Comparison of ENCODE assay signal across 15 mouse cellular contexts in genomic region chr1:191085597-191085996, GRCm38 (mm10). TPM values are rescaled to one million over a fixed set of nuclear protein-coding genes. Genes with fewer than 3 reads are reported as not detected.
A peak's percentile ranks its signal among the peaks of the same experiment; 100 is the strongest.
DNase-seq lines count a peak whose midpoint lies in the region; ATAC-seq lines count a peak whose summit lies in the region.
"Had no signal": no experiment of that assay in that cellular context is flagged by ENCODE, and none has a peak within 500 bp of the region (broad histone marks: within the 10 kb centered on the region; RNA-seq: fewer than 3 reads in every experiment).

No protein-coding gene starts in this region.

- peaks cover 51% of the 10 kb centered on the region for H3K36me3 ChIP-seq in heart, embryonic 10.5 days
- peaks cover 21% of the 10 kb centered on the region for H3K36me3 ChIP-seq in liver, embryonic 11.5 days (ENCODE audit: control insufficient read depth, insufficient read depth, low read length)
- no peaks in the 10 kb centered on the region for H3K36me3 ChIP-seq in macrophage (ENCODE audit: inconsistent target)
- H3K36me3 ChIP-seq in midbrain, embryonic 11.5 days (ENCODE audit: control insufficient read depth, insufficient read depth, low read length), result peaks cover 20% of the 10 kb centered on the region; the same call in 1 of the 2 replicates

- no peak overlapping the region for H3K27ac ChIP-seq in heart, embryonic 10.5 days
- H3K27ac ChIP-seq in liver, embryonic 11.5 days (ENCODE audit: low read depth, low read length), result no peak overlapping the region
- peak overlapping the region; percentile 89 for H3K27ac ChIP-seq in macrophage
- no peak overlapping the region for H3K27ac ChIP-seq in midbrain, embryonic 11.5 days (ENCODE audit: low read depth, low read length)

- no peaks in the 10 kb centered on the region for H3K27me3 ChIP-seq in heart, embryonic 10.5 days (ENCODE audit: insufficient read depth, poor library complexity, severe bottlenecking)
- no peaks in the 10 kb centered on the region for H3K27me3 ChIP-seq in liver, embryonic 11.5 days (replicated peaks; ENCODE audit: control insufficient read depth, insufficient read depth, low read length)
- H3K27me3 ChIP-seq in midbrain, embryonic 11.5 days (ENCODE audit: control insufficient read depth, insufficient read depth, low read length), result no peaks in the 10 kb centered on the region
- H3K27me3 ChIP-seq: lung, embryonic 15.5 days had no signal

- no peak overlapping the region for H3K4me2 ChIP-seq in liver, embryonic 11.5 days
- no peak overlapping the region for H3K4me2 ChIP-seq in midbrain, embryonic 11.5 days
- H3K4me2 ChIP-seq: lung, embryonic 15.5 days had no signal

- whole genome bisulfite sequencing in heart, embryonic 10.5 days, result 85% methylated on average over 12 of the region's 12 CpGs
- WGBS in liver, embryonic 11.5 days, result 64% methylated on average over 12 of the region's 12 CpGs
- WGBS in macrophage (ENCODE audit: missing documents), result 4% methylated on average over 12 of the region's 12 CpGs
- 84% methylated on average over 12 of the region's 12 CpGs for WGBS in midbrain, embryonic 11.5 days

- H3K4me3 ChIP-seq in heart, embryonic 10.5 days, result no peak overlapping the region
- no peak overlapping the region for H3K4me3 ChIP-seq in liver, embryonic 11.5 days (ENCODE audit: low read depth, low read length)
- no peak overlapping the region for H3K4me3 ChIP-seq in macrophage (ENCODE audit: inconsistent target)
- H3K4me3 ChIP-seq in midbrain, embryonic 11.5 days (ENCODE audit: low read depth, low read length), result no peak overlapping the region
- H3K4me3 ChIP-seq: lung, embryonic 15.5 days had no signal

- peak; percentile 94 for DNase-seq in heart, adult 11 months
- DNase-seq in heart, embryonic 10.5 days (ENCODE audit: low spot score), result no peak
- DNase-seq in MEL-GATA-1-ER (ENCODE audit: extremely low read depth, low read depth), result peak; percentile 36
- DNase-seq in liver, embryonic 11.5 days (ENCODE audit: low spot score), result no peak
- DNase-seq in midbrain, embryonic 11.5 days (ENCODE audit: low spot score, missing footprints), result no peak
- DNase-seq in frontal cortex, postnatal 25 days (ENCODE audit: low spot score in 2 of 2), result no peak
- no peak for DNase-seq in heart, adult 8-10 months (ENCODE audit: low spot score)
- DNase-seq: cerebellum, adult 11-12 months had no signal

- no peaks in the 10 kb centered on the region for H3K9me3 ChIP-seq in heart, embryonic 10.5 days
- no peaks in the 10 kb centered on the region for H3K9me3 ChIP-seq in liver, embryonic 11.5 days (ENCODE audit: control insufficient read depth, low read length)
- no peaks in the 10 kb centered on the region for H3K9me3 ChIP-seq in midbrain, embryonic 11.5 days (ENCODE audit: control insufficient read depth, low read length)
- H3K9me3 ChIP-seq: lung, embryonic 15.5 days had no signal

- ATAC-seq in liver, embryonic 11.5 days (replicated peaks; ENCODE audit: low FRiP score), result 0 out of 2 replicates have a peak, but pooled peaks have one; percentile 10
- no peak for ATAC-seq in midbrain, embryonic 11.5 days (ENCODE audit: low FRiP score)
- ATAC-seq: inflammation-experienced regulatory T-cells, adult 6 months had no signal

- H3K9ac ChIP-seq in liver, embryonic 11.5 days (ENCODE audit: low read depth, low read length), result no peak overlapping the region
- no peak overlapping the region for H3K9ac ChIP-seq in midbrain, embryonic 11.5 days (ENCODE audit: low read length)
- H3K9ac ChIP-seq: lung, embryonic 15.5 days had no signal

- no peaks in the 10 kb centered on the region for H3K79me2 ChIP-seq in macrophage (ENCODE audit: inconsistent target)

- H3K4me1 ChIP-seq in heart, embryonic 10.5 days, result peaks cover 8% of the 10 kb centered on the region; the same call in 1 of the 2 replicates
- H3K4me1 ChIP-seq in liver, embryonic 11.5 days (replicated peaks; ENCODE audit: control insufficient read depth, insufficient read depth, low read length), result 0 out of 2 replicates have a peak, but pooled peaks cover 5% of the 10 kb centered on the region
- H3K4me1 ChIP-seq in midbrain, embryonic 11.5 days (ENCODE audit: control insufficient read depth, insufficient read depth, low read length), result no peaks in the 10 kb centered on the region

RNA-seq across cellular contexts. Expression of gene Batf3, which starts 12.1 kb away (rescaled TPM):
- 4.8 and 7.9 TPM in 2 replicates for polyA plus RNA-seq in heart, embryonic 10.5 days (2016; fragmentation: Nextera tagmentation; extraction: Ambion mirVana)
- polyA plus RNA-seq in liver, embryonic 11.5 days (2014; fragmentation: Nextera tagmentation; extraction: Ambion mirVana), result 5.7 and 6.0 TPM in 2 replicates
- total RNA-seq in macrophage (2018; cell fraction: chromatin; rRNA removed), result 10 to 100 TPM in 21 of 26 experiments, 1 to 10 TPM in 5; 7.1 to 32.2 (median 14.5) TPM
- 10 to 100 TPM in 1 of 26 experiments, 1 to 10 TPM in 25; 2.7 to 10.8 (median 5.2) TPM for total RNA-seq in macrophage (2018; cell fraction: cytosol; rRNA removed)
- total RNA-seq in macrophage (2018; cell fraction: nucleus; rRNA removed), result 10 to 100 TPM in 21 of 26 experiments, 1 to 10 TPM in 5; 4.0 to 27.0 (median 12.2) TPM
- polyA plus RNA-seq in macrophage (2018), result 3.0 to 7.3 TPM (median 5.6 TPM) in 3 replicates
- 2.9 and 3.5 TPM in 2 replicates for polyA plus RNA-seq in midbrain, embryonic 11.5 days (2014; fragmentation: Nextera tagmentation; extraction: Ambion mirVana)
- total RNA-seq in heart, adult 8-10 months (2022), result under 1 TPM in 3 of 4 experiments, not detected in 1; 0.49 to 0.75 (median 0.69) TPM
- total RNA-seq: gastrocnemius, adult 18-20 months had no signal

RNA-seq across cellular contexts. Expression of gene Nsl1, which starts 22.8 kb away (rescaled TPM):
- polyA plus RNA-seq in heart, embryonic 10.5 days (2016; fragmentation: Nextera tagmentation; extraction: Ambion mirVana), result 20.6 and 21.8 TPM in 2 replicates
- 27.7 and 30.7 TPM in 2 replicates for polyA plus RNA-seq in liver, embryonic 11.5 days (2014; fragmentation: Nextera tagmentation; extraction: Ambion mirVana)
- total RNA-seq in macrophage (2018; cell fraction: chromatin; rRNA removed), result 10 to 100 TPM in 1 of 26 experiments, 1 to 10 TPM in 24, under 1 TPM in 1; 0.87 to 10.3 (median 4.8) TPM
- total RNA-seq in macrophage (2018; cell fraction: cytosol; rRNA removed), result 1 to 10 TPM in 21 of 26 experiments, under 1 TPM in 5; 0.52 to 3.7 (median 1.5) TPM
- 10 to 100 TPM in 1 of 26 experiments, 1 to 10 TPM in 23, under 1 TPM in 2; 0.81 to 13.5 (median 3.0) TPM for total RNA-seq in macrophage (2018; cell fraction: nucleus; rRNA removed)
- polyA plus RNA-seq in macrophage (2018), result 1.1 to 7.5 TPM (median 2.4 TPM) in 3 replicates
- 21.9 and 22.8 TPM in 2 replicates for polyA plus RNA-seq in midbrain, embryonic 11.5 days (2014; fragmentation: Nextera tagmentation; extraction: Ambion mirVana)
- total RNA-seq in heart, adult 8-10 months (2022), result under 1 TPM; 0.19 to 0.79 (median 0.34) TPM

RNA-seq across cellular contexts. Expression of gene Tatdn3, which starts 22.9 kb away (rescaled TPM):
- polyA plus RNA-seq in heart, embryonic 10.5 days (2016; fragmentation: Nextera tagmentation; extraction: Ambion mirVana), result 16.6 and 20.7 TPM in 2 replicates
- polyA plus RNA-seq in liver, embryonic 11.5 days (2014; fragmentation: Nextera tagmentation; extraction: Ambion mirVana), result 14.4 and 17.2 TPM in 2 replicates
- total RNA-seq in macrophage (2018; cell fraction: chromatin; rRNA removed), result 100 to 1,000 TPM in 18 of 26 experiments, 10 to 100 TPM in 8; 43.4 to 241 (median 126) TPM
- 10 to 100 TPM in 7 of 26 experiments, 1 to 10 TPM in 19; 6.0 to 13.4 (median 8.5) TPM for total RNA-seq in macrophage (2018; cell fraction: cytosol; rRNA removed)
- total RNA-seq in macrophage (2018; cell fraction: nucleus; rRNA removed), result 100 to 1,000 TPM in 2 of 26 experiments, 10 to 100 TPM in 24; 15.4 to 103 (median 65.4) TPM
- 7.7 to 13.2 TPM (median 7.9 TPM) in 3 replicates for polyA plus RNA-seq in macrophage (2018)
- 11.3 and 11.6 TPM in 2 replicates for polyA plus RNA-seq in midbrain, embryonic 11.5 days (2014; fragmentation: Nextera tagmentation; extraction: Ambion mirVana)
- 10 to 100 TPM in 3 of 4 experiments, 1 to 10 TPM in 1; 9.6 to 17.8 (median 12.1) TPM for total RNA-seq in heart, adult 8-10 months (2022)

RNA-seq across cellular contexts. Expression of gene Spata45, which starts 49.2 kb away (rescaled TPM):
- polyA plus RNA-seq in heart, embryonic 10.5 days (2016; fragmentation: Nextera tagmentation; extraction: Ambion mirVana), result not detected in 2 replicates
- polyA plus RNA-seq in liver, embryonic 11.5 days (2014; fragmentation: Nextera tagmentation; extraction: Ambion mirVana), result not detected in 2 replicates
- not detected for total RNA-seq in macrophage (2018; cell fraction: chromatin; rRNA removed)
- not detected for total RNA-seq in macrophage (2018; cell fraction: cytosol; rRNA removed)
- total RNA-seq in macrophage (2018; cell fraction: nucleus; rRNA removed), result not detected
- not detected in 3 replicates for polyA plus RNA-seq in macrophage (2018)
- polyA plus RNA-seq in midbrain, embryonic 11.5 days (2014; fragmentation: Nextera tagmentation; extraction: Ambion mirVana), result not detected in 2 replicates
- not detected for total RNA-seq in heart, adult 8-10 months (2022)
- total RNA-seq: adrenal gland, postnatal 25 days; gastrocnemius, adult 18-20 months; left cerebral cortex, postnatal 10 days had no signal
- polyA plus RNA-seq: heart, embryonic 14.5 days; lung, embryonic 15.5 days had no signal

RNA-seq across cellular contexts. Expression of gene Flvcr1, which starts 59.6 kb away (rescaled TPM):
- polyA plus RNA-seq in heart, embryonic 10.5 days (2016; fragmentation: Nextera tagmentation; extraction: Ambion mirVana), result 4.4 and 8.5 TPM in 2 replicates
- 11.8 and 12.1 TPM in 2 replicates for polyA plus RNA-seq in liver, embryonic 11.5 days (2014; fragmentation: Nextera tagmentation; extraction: Ambion mirVana)
- 100 to 1,000 TPM in 20 of 26 experiments, 10 to 100 TPM in 6; 35.0 to 275 (median 143) TPM for total RNA-seq in macrophage (2018; cell fraction: chromatin; rRNA removed)
- 100 to 1,000 TPM in 1 of 26 experiments, 10 to 100 TPM in 25; 32.5 to 109 (median 56.1) TPM for total RNA-seq in macrophage (2018; cell fraction: cytosol; rRNA removed)
- 100 to 1,000 TPM in 21 of 26 experiments, 10 to 100 TPM in 5; 40.7 to 293 (median 123) TPM for total RNA-seq in macrophage (2018; cell fraction: nucleus; rRNA removed)
- polyA plus RNA-seq in macrophage (2018), result 58.5 to 74.7 TPM (median 60.7 TPM) in 3 replicates
- polyA plus RNA-seq in midbrain, embryonic 11.5 days (2014; fragmentation: Nextera tagmentation; extraction: Ambion mirVana), result 11.3 and 11.9 TPM in 2 replicates
- total RNA-seq in heart, adult 8-10 months (2022), result 1 to 10 TPM; 3.5 to 6.5 (median 4.0) TPM

Comparison
In these comparisons a context has a peak if more than half of its experiments do, and no peak if none do; other contexts are left out.
1. DNase-seq: peak in heart, adult 11 months (single experiment) and MEL-GATA-1-ER (single experiment); none in heart, embryonic 10.5 days (single experiment), liver, embryonic 11.5 days (single experiment), midbrain, embryonic 11.5 days (single experiment), frontal cortex, postnatal 25 days (0 of 2) and heart, adult 8-10 months (single experiment).